Mouse (Mus musculus) lung, embryonic 16.5 days (tissue): ENCODE measurements around the gene Olfr857. TPM values are rescaled to one million over a fixed set of nuclear protein-coding genes. Genes with fewer than 3 reads are reported as not detected.
"Not testable (repeated sequence)": the region's sequence is repeated elsewhere in the genome, so short reads cannot be mapped to it uniquely, and the experiment has no call there.

Source experiments
- ATAC-seq: fragments of 200-750 bp; cut with Nextera tagmentation; 2 replicates; pipeline ENCODE4 v1.8.0; 2017; ENCODE audit warnings: low read depth, mild to moderate bottlenecking, moderate library complexity
- H3K27ac ChIP-seq: fragments of 300-500 bp; sonication (generic); 2 replicates; pipeline ENCODE4 v1.5.1; 2014; ENCODE audit warnings: mild to moderate bottlenecking, control low read depth, low read length
- H3K27me3 ChIP-seq: fragments of 300-500 bp; sonication (generic); 2 replicates; pipeline ENCODE4 v1.6.1; 2014; ENCODE audit warnings: low read depth, low read length, mixed read lengths; ENCODE audit not compliant: control insufficient read depth, insufficient read depth
- H3K36me3 ChIP-seq: fragments of 300-500 bp; sonication (generic); 2 replicates; pipeline ENCODE4 v1.6.1; 2014; ENCODE audit warnings: low read length; ENCODE audit not compliant: control insufficient read depth, insufficient read depth
- H3K4me1 ChIP-seq: fragments of 300-500 bp; sonication (generic); replicated peaks from 2 replicates; pipeline ENCODE4 v1.6.1; 2014; ENCODE audit warnings: low read length, mixed read lengths; ENCODE audit not compliant: control insufficient read depth, insufficient read depth
- H3K4me2 ChIP-seq: fragments of 300-500 bp; sonication (generic); 2 replicates; pipeline ENCODE4 v1.6.1; 2014; ENCODE audit warnings: low read depth, low read length, control low read depth
- H3K4me3 ChIP-seq: fragments of 300-500 bp; sonication (generic); 2 replicates; pipeline ENCODE4 v1.5.1; 2014; ENCODE audit warnings: mild to moderate bottlenecking, low read length, control low read depth
- H3K9ac ChIP-seq: fragments of 300-500 bp; sonication (generic); 2 replicates; pipeline ENCODE4 v1.6.1; 2014; ENCODE audit warnings: low read length, control low read depth
- H3K9me3 ChIP-seq: fragments of 300-500 bp; sonication (generic); 2 replicates; pipeline ENCODE4 v1.6.1; 2016; ENCODE audit warnings: low read length; ENCODE audit not compliant: control insufficient read depth
- whole genome bisulfite sequencing: fragments of 180-500 bp; shearing (Covaris S2); extraction: QIAGEN DNeasy Blood & Tissue Kit; methylation state at CpG from one replicate; pipeline ENCODE4 v1.1.7; 2014; 5-methylcytosine and 5-hydroxymethylcytosine counted together
- polyA plus RNA-seq: library from polyadenylated mRNA; unstranded; fragments of >200 nt; fragmentation: Nextera tagmentation; extraction: Ambion mirVana; gene quantifications from 2 replicates; pipeline ENCODE4 v1.2.1, GENCODE M21; 2015

The Olfr857 gene
- polyA plus RNA-seq = not detected in 2 replicates

- Histone ChIP-seq H3K9me3 (no peaks in the 10 kb centered on the region), H3K9ac (no peak within 1 kb of the TSS), H3K4me3 (no peak within 1 kb of the TSS), H3K27ac (no peak within 1 kb of the TSS), H3K27me3 (no peaks in the 10 kb centered on the region), H3K4me2 (no peak within 1 kb of the TSS), H3K36me3 (no peaks in the 10 kb centered on the region), H3K4me1 (no peaks in the 10 kb centered on the region)
- 90% methylated on average over 1 of the region's 1 CpGs for WGBS
- no peak for ATAC-seq
Measured at GRCm38 (mm10) chr9:19709133-19709532, at the start of gene Olfr857. Gene Olfr857 (plus strand): TSS chr9:19709433.

- 79% methylated on average over 6 of the region's 6 CpGs for WGBS
- no peak for ATAC-seq
- no peak overlapping the region for H3K4me2 ChIP-seq
- no peak overlapping the region for H3K9ac ChIP-seq
- H3K36me3 ChIP-seq = no peaks in the 10 kb centered on the region
- no peak overlapping the region for H3K4me3 ChIP-seq
- no peaks in the 10 kb centered on the region for H3K27me3 ChIP-seq
- no peak overlapping the region for H3K27ac ChIP-seq
- H3K4me1 ChIP-seq = no peaks in the 10 kb centered on the region
- H3K9me3 ChIP-seq = no peaks in the 10 kb centered on the region
Measured at GRCm38 (mm10) chr9:19690281-19690680, 19.0 kb upstream of the Olfr857 start.

GRCm38 (mm10) chr9:19691426-19691825 lies 17.8 kb upstream of the Olfr857 start:
- Histone ChIP-seq H3K27me3 (no peaks in the 10 kb centered on the region), H3K4me3 (no peak overlapping the region), H3K4me2 (no peak overlapping the region), H3K36me3 (no peaks in the 10 kb centered on the region), H3K4me1 (no peaks in the 10 kb centered on the region), H3K27ac (no peak overlapping the region), H3K9ac (no peak overlapping the region), H3K9me3 (no peaks in the 10 kb centered on the region)
- no peak for ATAC-seq
- WGBS = 76% methylated on average over 1 of the region's 1 CpGs

- no peaks in the 10 kb centered on the region for H3K9me3 ChIP-seq
- no peaks in the 10 kb centered on the region for H3K4me1 ChIP-seq
- ATAC-seq = no peak
- H3K27me3 ChIP-seq = no peaks in the 10 kb centered on the region
- H3K4me3 ChIP-seq = no peak overlapping the region
- 73% methylated on average over 2 of the region's 2 CpGs for WGBS
- no peak overlapping the region for H3K27ac ChIP-seq
- no peak overlapping the region for H3K9ac ChIP-seq
- no peaks in the 10 kb centered on the region for H3K36me3 ChIP-seq
- no peak overlapping the region for H3K4me2 ChIP-seq
Measured at GRCm38 (mm10) chr9:19692430-19692829, 16.8 kb upstream of the Olfr857 start.

GRCm38 (mm10) chr9:19694285-19694684 lies 14.9 kb upstream of the Olfr857 start:
- H3K4me2 ChIP-seq, H3K36me3 ChIP-seq, H3K9me3 ChIP-seq, ATAC-seq, H3K4me3 ChIP-seq, H3K9ac ChIP-seq, H3K27ac ChIP-seq, H3K27me3 ChIP-seq, H3K4me1 ChIP-seq: not testable (repeated sequence)
- 40% methylated on average over 2 of the region's 2 CpGs for WGBS

GRCm38 (mm10) chr9:19694898-19695379 lies 14.3 kb upstream of the Olfr857 start:
- ATAC-seq, H3K4me2 ChIP-seq, H3K4me1 ChIP-seq, H3K9ac ChIP-seq, H3K36me3 ChIP-seq, H3K27me3 ChIP-seq, H3K4me3 ChIP-seq, H3K27ac ChIP-seq, H3K9me3 ChIP-seq: not testable (repeated sequence)
- WGBS = 73% methylated on average over 9 of the region's 9 CpGs

- not testable (repeated sequence) for H3K9ac ChIP-seq, H3K36me3 ChIP-seq, H3K9me3 ChIP-seq, H3K27ac ChIP-seq, ATAC-seq, H3K4me1 ChIP-seq, H3K27me3 ChIP-seq, H3K4me3 ChIP-seq, H3K4me2 ChIP-seq
- WGBS = 58% methylated on average over 2 of the region's 2 CpGs
Measured at GRCm38 (mm10) chr9:19704546-19704945, 4.7 kb upstream of the Olfr857 start.

Other genes with a start within 250 kb of the Olfr857 start
- gene Olfr850, start 231.2 kb upstream of the Olfr857 start, polyA plus RNA-seq = not detected in 2 replicates
- gene Olfr851, start 216.1 kb upstream of the Olfr857 start, polyA plus RNA-seq = not detected in 2 replicates
- not detected in 2 replicates for gene Olfr853, start 168.4 kb upstream of the Olfr857 start, polyA plus RNA-seq
- not detected in 2 replicates for gene Olfr854, start 142.1 kb upstream of the Olfr857 start, polyA plus RNA-seq
- gene Olfr855, start 126.8 kb upstream of the Olfr857 start, polyA plus RNA-seq = not detected in 2 replicates
- gene Zfp317, start 87.3 kb upstream of the Olfr857 start, polyA plus RNA-seq = 26.6 and 26.8 TPM in 2 replicates
- not detected in 2 replicates for gene Olfr58, start 70.8 kb downstream of the Olfr857 start, polyA plus RNA-seq
- not detected in 2 replicates for gene Olfr859, start 95.5 kb downstream of the Olfr857 start, polyA plus RNA-seq
- gene Olfr860, start 140.3 kb downstream of the Olfr857 start, polyA plus RNA-seq = not detected in 2 replicates
- not detected in 2 replicates for gene Olfr862, start 178.6 kb downstream of the Olfr857 start, polyA plus RNA-seq
- gene Olfr77, start 207.4 kb downstream of the Olfr857 start, polyA plus RNA-seq = 0.21 and 0.24 TPM in 2 replicates